Mouse (Mus musculus) frontal cortex, postnatal 25 days (tissue): ENCODE measurements at regions not wholly inside any gene's neighbourhood (a gene's known extent, or its start where the extent isn't known, plus 50 kb on each side); places are given as distances from the start of the nearest gene placed in this dataset.

ENCODE experiments used
- DNase-seq, 2 experiments: peaks; one replicate each; pipeline ENCODE4 v3.0.0; 2022; ENCODE audit warnings: low spot score in 2 of 2

DNA sequence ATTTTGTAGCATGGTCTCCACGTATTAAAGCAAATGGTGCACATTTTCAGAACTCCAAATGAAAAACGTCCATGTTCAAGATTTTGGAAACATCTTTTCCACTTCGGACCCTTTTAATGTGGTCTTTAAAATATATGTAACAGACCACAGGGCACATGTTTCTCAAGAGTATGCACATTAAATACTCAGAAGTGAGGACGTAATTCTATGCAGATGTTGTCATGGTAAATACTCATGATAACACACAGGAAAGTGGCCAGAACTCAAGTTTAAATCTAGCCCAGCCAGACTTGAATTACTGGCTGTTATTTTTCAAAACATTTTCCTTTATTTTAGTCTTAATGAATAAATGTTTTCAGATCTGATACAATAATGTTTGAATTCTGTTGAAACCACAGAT, 719.7 kb downstream of the Ttll7 start:
- DNase-seq, result no peak

- no peak for DNase-seq
Measured at GRCm38 (mm10) chr3:147545329-147546006, 693.3 kb downstream of the Ttll7 start.

DNA sequence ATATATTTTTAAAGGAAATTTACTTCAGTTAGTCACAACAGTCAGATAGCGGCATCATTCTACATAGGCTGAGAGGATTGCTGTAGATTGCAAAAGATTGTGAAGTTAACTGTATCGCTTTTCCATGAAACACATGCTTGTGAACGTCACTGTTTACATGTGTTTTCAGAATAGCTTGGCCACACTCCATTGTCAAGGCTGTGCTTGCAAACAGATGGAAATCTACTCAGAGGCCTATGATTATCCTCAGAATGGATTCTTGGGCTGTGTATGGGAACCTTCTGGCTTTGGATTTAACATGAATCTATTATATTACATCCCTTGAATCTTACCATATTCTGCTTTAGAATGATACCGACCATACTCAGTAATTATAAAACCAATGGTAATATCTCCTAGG, 690.1 kb downstream of the Ttll7 start:
- DNase-seq, result no peak

DNA sequence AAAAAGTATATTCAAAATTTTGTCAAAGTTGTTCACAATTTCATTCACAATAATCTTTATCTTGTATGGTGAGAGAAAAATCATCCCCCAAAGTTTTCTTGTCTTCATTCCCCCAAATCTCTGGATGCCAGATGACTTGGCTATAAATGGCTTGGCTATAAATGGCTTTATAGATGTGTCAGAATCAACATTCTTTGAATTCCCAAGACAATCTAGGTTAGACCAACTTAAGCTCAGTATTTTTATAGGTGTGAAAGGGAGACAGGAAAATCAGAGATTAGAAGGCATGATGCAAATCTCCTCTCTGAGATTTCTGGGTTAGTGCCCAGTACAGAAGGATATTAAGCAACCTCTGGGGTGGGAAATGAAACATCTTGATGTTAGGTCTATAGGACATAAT, 685.4 kb downstream of the Ttll7 start:
- no peak for DNase-seq

GRCm38 (mm10) chr3:147532196-147532595, 680.0 kb downstream of the Ttll7 start:
- no peak for DNase-seq

GRCm38 (mm10) chr3:147531608-147532180, 679.5 kb downstream of the Ttll7 start:
- DNase-seq, result no peak
